Mouse (Mus musculus) lung, postnatal 25 days (tissue): ENCODE data around the gene Tdrd7.
A peak's percentile ranks its signal among the peaks of the same experiment; 100 is the strongest.

Experiments used
- DNase-seq: peaks from one replicate; pipeline ENCODE4 v3.0.0; 2022; ENCODE audit warnings: low spot score

Tdrd7 gene

DNA sequence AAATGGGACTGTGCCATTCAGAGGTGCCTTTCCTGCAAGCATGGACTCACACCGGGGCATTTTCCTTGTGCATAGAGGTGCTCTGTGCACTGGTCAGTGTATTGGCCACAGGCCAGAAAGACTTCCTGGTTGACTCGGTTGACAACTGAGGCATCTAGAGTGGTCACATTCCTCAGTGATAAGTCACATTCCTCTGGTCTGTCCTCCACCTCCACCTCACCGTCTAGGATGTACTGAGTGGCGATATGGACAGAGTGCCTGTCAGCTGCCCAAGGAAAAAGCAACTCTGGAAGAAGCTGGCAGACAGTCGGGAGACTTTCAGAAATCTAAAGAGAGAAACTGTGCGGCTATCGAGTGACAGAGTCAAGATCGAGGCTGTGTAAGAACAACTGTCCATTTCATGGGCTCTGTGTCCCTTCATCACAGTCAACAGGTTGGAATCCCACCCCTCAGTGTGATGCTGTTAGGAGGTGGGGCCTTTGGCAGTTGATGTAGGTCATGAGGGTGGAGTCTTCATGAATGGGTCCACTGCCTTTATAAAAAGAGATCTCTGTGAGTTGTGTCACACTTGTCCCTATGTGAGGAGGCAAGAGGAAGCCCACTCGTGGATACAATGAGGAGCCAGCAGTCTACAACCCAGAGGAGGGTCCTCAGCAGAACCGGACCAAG, at the start of gene Tdrd7:
Tdrd7 (plus strand) TSS at position 564 of the 669 bp plus-strand sequence.
- DNase-seq: peak; percentile 70

DNA sequence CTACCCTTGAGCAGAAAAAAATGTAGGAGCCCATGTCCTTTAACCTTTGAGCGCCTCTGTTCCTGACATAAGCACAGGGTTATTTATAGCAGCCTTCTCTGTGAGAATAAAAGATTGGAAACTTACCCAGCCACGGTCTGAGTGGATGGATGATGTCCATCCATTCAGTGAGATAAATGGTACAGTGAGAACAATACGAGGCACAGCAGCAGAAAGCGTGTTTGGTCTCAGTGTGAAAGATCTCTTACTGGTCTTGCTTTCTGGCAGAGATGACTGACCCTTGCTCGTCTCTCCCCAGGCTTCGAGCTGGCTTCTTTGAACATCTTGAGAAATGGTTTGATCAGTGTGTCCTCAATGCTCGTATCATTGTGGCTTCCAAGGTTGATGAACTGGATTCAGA, 48.0 kb upstream of the Tdrd7 start:
- DNase-seq: no peak

DNA sequence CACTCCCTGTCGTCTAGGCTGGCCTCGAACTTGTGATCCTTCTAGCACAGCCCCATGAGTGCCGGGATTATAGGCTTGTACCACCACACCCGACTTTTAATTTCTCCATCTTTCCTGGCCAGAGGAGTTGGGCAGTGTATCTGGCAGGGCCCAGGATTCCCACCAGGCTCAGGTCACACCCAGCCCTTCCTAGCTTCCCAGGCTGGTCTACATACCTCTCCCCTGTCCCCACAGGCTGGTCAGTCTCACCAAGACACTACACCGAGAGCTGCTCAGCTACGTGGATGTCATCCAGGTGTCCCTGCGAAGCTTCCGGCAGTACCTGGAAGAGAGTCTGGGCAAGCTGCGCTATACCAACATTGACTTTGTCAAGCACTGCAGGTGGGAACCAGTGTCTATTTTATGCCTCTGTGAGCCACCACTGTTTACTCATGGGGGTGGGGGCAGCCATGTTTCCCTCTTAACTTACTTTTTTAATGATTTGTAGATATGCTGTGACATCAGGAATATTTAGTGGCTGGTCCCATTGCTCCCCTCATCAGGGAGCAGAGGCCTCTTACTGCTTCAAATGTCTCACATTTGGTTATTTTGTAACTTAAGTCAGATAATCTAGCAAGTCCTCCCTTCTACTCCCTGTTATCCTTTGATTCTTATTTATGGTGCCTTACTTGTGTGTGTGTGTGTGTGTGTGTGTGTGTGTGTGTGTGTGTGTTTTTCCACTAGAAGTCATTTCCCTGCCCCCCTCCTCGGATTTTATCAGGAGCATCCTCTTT, 43.3 kb upstream of the Tdrd7 start:
- DNase-seq: no peak

DNA sequence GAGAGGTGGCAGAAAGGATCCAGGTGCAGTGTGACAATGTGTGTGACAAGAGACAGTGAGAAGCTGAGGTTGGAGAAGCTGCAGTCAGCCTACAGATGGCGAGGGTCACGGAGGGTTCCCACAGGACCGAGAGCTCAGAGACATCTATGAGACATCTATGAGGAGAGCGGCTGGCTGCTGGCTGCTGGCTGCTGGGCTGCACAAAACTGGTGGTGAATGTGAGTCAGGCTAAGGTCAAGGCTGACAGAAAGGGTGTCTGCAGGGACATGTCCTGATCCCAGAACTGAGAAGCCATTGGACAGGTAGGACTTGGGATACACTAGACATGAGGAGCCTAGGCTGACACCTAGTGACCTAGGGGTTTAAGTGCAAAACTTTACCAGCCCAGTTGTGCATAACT, 41.1 kb upstream of the Tdrd7 start:
- DNase-seq: no peak

DNA sequence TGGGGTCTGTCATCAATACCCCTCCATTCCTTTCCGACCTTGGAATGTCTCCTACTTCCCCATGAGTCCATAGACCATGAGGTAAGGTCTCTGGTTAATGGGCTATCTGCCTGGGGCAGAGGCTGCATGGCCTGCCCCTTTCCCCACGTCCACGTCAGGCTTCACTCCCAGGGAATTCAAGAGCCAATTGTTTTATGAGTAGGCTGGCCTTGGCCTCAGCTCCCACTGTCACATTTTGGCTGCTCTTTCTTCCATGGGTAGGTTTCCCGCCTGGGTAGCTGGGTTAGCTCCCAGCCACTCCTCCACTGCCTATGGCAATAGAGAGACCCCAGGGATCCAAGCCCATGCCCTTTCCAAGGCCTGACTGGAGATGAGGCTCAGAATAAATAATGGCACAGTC, 36.6 kb upstream of the Tdrd7 start:
- no peak for DNase-seq

DNA sequence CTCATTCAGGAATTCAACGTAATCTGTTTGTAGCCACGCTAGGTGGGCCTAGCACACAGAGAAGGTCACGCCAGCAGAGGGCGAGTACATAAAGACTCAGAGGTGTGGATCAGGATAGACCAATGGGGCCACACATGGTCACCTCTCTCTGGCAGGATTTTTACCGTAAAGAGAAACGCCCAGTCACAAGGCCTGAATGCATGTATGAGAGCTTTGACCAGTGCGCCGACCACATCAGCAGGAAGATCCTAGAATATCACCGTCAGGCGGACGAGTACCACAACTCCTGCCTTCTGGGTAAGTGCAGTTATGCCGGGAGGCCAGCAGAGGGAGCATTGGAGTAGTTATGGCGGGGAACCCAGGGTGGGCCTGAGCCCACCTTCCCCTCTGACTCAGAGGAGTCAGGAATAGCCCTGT, 23.5 kb upstream of the Tdrd7 start:
- peak; percentile 43 for DNase-seq

DNA sequence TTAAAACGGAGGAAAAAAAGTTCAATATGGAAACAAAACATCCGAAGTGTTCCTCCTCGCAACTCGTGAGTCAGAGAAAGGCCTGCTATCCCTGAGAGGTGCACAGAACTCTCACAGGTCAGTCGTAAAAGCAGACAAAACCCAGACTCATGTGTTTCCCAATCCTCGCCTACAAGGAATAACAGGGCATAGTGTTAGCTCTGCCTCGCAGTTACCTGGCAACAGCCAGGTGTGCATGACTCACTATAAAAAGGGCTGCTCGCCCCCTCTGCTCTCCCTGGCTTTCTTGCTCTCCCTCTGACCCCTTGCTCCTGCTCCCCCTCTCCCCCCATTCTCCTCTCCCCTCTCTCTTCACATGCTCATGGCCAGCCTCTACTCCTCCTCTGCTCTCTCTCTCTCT, 17.4 kb upstream of the Tdrd7 start:
- DNase-seq: no peak

DNA sequence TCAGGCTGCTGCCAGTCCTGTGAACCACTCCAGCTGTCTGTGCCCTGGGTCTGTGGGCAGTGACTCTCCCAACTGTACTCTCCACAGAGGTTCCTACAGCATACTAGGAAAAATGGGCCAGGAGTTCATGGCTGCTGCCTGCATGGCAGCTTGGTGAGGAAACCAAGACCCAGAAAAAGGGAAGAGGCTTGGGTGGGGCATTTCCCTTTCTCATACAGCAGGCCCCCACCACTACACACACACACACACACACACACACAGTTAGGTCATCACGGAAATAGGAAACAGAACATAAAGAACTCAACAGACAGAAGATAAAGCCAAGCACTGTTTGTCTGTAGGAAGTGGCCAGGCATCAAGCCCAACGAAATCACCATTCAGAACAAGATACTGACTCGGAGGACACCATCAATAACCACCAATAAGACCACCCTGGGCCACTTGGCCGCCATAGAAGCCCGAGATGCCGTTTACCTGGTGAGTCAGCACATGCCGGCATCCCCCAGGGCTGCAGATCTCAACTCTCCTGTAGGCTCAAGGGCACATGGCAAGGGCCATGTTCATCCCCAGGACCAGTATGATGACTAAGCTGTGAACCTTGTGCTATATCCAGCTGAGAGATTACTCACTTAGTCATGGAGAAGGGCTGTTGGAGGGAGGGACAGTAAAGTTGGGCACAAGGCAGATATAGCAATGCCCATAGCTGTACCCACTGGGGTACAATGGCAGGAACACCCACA, 15.9 kb upstream of the Tdrd7 start:
- peak; percentile 61 for DNase-seq

DNA sequence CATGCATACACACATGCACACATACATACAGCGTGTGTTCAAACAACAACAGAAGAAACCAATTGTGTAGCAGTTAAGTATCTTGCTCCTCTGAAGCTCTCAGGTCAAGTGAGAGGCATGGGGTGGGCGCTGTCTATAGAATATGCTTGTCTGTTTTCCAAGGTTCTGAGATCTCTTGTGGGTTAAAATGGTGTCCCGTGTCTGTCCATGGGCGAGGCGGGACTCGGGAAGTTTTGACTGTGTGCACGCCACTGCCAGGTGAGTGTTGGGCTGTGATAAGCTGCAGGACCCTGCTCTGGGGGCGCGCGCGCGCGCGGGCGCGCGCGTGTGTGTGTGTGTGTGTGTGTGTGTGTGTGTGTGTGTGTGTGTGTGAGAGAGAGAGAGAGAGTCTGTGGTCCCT, 13.3 kb upstream of the Tdrd7 start:
- no peak for DNase-seq

DNA sequence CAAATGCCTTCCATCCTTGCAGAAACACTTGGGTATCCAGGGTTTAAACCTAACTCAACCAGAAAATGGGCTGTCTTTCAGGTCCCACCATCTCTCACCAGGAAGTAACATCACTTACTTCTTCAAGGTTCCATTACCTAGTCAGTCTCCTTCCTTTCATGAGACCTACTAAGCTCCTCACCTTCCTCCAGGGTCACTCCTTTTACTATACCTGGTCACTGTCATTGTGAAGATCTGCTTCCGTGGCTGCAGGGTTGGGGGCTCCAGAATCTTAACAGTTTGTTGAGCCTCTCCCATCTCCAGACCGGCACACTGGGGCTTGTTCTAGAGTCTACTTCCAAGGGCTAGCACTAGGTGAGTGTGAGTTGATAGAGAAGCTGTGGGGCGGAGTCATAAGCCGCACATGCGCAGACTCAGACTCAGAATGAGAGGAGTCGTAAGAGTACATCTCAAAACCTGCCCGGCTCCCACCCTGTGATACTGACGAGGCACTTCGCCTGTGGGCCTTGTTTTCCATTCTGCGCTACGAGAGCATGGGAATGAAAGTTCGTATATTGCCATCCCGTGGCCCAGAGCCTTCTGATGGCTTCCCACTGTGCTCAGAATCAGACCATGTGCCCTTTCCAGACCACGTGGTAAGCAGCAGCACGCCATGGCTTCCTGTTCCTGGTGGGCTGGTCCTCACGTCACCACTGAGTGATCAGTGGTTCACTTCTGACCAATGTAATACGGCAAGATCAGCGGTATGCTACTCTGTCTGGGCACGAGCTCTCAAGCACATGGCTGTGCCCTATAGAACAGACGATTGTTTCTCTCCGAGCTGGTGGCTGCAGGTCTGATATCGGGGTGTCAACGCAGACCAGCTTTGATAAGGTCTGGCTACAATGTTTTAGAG, 11.9 kb upstream of the Tdrd7 start:
- no peak for DNase-seq

DNA sequence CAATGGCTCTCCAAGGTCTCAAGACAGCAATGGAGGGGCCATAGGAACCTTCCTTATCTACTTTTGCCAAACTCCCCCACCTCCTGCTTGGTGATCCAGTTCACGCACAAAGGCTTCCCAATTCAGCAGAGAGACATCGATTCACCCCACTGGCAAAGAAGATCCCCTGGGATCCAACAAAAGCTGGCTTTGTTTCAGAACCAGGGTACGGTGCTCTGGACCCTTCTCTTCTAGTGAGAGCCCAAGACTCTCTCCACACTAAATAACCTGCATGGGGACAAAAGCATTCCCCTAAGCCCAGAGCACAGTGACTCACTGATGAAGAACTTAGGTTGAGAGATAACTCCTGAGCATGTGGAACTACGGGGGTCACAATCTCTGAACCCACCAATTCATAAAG, 9.9 kb upstream of the Tdrd7 start:
- no peak for DNase-seq

DNA sequence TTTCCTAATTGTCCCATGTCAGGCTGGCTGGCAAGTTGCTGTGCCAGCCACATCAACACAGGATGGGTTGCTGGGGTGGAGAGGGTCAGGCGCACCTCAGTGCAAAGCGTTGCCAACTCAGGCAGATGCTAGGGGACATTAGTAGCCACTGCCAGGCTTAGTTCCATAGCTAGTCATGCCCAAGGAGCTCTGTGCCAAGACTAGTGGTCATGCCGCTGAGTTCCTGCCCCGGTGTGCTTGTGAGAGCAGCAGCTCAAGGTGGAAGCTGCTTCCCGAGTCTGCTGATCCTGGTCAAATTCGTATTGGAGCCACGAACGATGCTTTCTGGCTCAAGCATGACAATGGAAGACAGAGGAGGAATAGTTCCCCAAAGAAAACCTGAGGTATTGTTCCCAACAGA, 9.0 kb upstream of the Tdrd7 start:
- no peak for DNase-seq

DNA sequence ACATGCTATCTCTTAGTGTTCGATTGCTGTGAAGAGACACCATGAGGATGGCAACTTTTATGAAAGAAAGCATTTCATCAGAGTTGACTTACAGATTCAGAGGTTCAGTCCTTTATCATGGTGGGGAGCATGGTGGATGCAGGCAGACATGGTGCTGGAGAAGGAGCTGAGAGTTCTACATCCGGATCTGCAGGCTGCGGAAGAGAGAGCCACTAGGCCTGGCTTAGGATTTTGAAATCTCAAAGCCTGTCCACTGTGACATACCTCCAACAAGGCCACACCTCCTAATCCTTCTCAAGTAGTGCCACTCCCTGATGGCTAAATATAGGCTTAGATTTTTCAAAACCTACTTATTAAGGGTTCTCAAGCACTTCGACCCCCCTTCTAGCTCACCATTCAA, 8.4 kb upstream of the Tdrd7 start:
- DNase-seq: no peak

DNA sequence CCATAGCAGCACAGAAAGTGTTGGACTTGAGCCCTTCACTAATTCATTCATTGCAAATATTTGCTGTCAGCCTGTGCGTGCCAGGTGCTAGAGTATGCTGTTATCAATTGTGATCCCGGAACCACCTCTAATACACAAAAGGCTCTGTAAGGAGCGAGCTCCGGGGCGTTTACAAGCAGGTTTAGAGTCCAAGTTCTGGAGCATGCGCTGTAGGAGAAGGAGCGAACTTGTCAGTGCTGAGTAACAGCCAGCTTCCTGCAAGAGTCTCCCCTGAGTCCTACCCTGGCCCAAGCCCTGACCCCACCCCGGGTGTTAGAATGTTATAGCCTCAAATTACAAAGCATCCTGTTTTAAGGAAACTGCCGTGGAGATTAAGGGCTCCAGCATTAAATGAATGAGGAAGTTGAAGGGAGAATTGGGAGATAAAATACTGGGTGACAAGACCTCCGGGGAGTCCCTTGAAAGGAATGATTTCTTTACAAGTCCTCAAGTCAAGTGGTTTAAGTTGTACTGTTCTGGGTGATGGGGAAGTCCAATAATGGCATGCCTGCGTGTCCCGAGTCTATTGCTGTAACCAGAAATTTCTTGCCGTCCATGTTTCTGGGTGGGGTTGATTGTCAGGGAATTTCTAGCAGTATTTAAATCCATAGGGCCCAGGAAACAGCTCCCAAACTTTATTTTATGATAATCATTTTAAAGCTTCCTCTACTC, 758 bp downstream of the Tdrd7 start:
- DNase-seq: peak; percentile 71

DNA sequence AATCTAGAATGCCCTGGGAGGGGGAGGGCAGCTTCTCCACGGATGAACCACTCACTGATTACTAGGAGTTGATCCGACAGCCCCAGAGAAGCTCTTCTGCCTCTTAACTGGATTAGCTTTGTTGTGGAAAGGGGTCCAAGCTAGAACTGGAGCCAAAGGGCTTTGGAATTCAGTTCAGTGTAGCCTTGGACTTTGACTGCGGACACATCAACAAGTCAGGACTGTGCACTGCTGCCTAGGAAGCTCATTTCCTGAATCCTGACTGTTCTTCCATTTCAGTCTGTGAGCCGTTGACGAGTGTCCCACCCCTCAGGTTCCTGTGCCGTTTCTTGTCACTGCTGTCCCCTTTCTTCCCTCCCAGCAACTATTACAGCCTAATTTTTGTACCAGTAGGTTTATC, 1.6 kb downstream of the Tdrd7 start:
- DNase-seq: no peak

DNA sequence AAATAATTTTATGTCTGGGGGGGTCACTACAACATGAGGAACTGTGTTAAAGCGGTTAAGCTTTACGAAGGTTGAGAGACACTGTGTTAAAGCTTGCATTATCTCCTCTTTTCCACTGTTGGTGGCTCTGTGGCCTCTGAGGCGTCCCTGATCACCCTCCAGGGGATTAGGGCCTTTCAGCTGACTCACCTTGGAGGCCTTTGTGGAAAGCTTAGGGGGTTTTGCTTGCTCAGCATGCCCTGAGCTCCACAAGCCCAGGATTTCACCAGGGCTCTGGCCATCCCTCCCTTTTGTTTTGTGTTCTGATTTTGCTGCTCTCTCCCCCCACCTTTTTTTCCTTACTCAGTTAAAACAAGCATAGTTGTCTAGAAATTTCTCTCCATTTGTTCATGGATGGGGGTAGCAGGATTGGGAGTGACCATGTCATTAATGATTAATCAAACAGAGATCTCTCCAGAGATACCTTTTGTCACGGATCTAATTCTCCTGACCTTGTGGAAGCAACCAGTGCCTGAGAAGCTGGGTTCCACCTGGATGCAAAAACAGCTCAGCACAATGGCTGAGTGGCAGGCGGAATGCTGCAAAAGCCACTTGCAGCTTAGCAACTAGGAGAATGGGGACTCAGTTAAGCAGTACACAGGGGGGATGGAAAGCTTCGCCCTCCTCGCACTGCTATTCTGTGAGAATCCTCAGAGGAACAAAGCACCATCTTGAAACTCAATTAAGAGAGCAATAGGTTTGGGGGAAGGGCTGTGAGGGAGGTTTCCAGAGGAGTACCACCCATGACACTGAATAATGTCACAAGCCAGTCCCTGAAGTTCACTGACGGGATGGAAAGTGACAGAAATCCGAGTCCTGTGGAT, 2.6 kb downstream of the Tdrd7 start:
- DNase-seq: no peak

DNA sequence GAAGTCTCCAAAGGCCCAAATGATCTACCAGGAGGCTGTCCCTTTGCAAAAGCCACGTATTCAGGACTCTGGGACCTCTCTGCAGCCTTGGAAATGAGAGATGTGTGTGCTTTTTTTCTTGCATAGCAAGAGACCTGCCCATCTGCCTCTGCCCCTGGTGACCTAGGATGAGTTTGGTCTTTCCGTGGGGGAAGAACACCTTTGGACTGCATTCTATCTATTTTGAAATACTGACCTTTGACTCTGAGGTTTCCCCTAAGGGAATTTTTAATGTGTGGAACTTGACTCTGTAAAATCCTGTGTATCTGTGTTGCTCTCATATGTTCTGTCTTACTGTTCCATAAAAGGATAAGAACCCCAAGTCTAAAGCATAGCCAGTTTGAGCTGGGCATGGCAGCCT, 3.9 kb downstream of the Tdrd7 start:
- DNase-seq: no peak

DNA sequence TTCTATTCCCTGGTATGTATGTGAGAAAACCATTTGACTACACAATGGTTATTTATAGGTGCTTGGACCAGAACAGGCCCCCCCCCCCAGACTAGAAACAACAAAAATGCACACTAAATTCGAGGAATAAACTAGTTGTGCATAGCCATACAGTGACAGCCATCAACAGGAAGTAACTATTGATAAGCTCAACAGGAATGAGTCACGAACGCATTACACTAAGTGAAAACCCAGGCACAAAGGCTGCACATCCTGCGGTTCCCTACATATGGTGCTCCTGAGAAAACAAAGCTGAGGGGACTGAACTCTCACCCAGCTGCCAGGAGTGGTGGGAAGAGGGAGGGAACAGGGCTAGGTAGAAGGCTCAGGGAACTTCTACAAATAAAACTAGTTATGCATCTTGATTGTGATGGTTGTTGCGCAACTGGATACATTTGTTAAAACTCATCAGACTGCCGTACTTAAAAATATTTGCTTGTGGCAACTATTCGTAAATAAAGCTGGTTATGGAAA, 5.0 kb downstream of the Tdrd7 start:
- DNase-seq: no peak

DNA sequence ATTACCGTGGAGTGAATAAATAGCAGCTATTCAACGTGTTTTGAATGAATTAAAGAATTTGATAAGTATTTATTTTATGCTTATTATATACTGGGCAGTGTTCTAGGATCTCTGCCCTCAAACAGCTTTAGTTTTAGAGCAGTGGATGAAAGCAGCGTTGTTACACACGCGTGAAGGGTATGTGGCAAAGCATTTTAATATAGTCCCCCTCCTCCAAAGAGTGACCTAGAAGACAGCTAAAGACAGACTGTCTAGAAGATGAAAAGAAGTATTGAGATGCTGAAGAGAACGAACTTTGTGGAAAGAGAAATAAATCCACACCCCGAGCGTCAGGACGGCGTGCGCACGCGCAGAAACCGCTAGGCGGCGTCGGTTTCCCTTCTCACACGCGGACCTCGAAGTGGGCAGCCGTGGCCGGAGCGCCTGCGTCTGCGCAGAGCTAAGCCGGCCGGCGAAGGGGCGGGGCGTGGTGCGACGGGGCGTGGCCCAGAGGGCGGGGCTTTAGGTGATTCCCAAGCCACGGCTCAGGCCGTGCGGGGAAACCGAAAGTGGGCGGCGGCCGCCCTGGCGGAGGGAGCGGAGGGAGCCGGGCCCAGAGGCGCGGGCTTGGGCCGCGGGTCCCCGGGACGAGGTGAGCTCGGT, 6.8 kb downstream of the Tdrd7 start:
- DNase-seq: peak; percentile 98

DNA sequence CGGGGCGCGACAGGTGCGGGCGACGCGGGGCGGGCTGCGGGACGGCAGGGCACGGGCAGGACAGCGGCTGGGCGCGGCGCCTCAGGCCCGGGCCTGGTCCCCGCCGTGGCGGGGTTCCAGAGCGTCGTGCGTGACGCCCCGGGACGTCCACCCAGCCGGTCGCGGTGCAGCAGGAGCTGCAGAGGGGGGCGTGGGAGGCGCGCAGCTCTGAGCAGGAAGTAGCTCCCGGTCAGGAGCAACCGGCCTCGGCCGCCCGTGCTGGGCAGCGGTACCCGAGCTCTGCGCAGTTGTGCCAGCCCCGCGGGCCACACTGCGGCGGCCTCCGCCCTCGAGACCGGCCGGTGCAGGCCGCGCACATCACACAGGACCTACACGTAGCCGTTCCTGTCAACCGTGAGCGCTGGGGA, 7.3 kb downstream of the Tdrd7 start:
- peak; percentile 44 for DNase-seq
